Mouse (Mus musculus): ENCODE data around the gene Ctf2. TPM values are rescaled to one million over a fixed set of nuclear protein-coding genes. Genes with fewer than 3 reads are reported as not detected.
A peak's percentile ranks its signal among the peaks of the same experiment; 100 is the strongest.

Gene Ctf2
- polyA plus RNA-seq, 1 experiment from 2014 or later: not detected

GRCm38 (mm10) chr7:127761026-127761425 lies 29.1 kb upstream of the Ctf2 start:
- Histone ChIP-seq H3K36me3 (ENCODE audit: insufficient read depth) (peaks cover 83% of the 10 kb centered on the region), H3K4me3 (ENCODE audit: low read depth, low read length) (no peak overlapping the region), H3K4me2 (no peak overlapping the region), H3K27ac (ENCODE audit: low read depth) (no peak overlapping the region), H3K9me3 (ENCODE audit: low read depth, low read length) (no peaks in the 10 kb centered on the region), H3K27me3 (ENCODE audit: insufficient read depth, low read length) (no peaks in the 10 kb centered on the region), H3K9ac (no peak overlapping the region), H3K4me1 (ENCODE audit: insufficient read depth) (no peaks in the 10 kb centered on the region)
- 33% methylated on average over 7 of the region's 7 CpGs for WGBS
- peak; percentile 49; the same call in 1 of the 2 replicates for ATAC-seq (ENCODE audit: insufficient read depth)
- peak; percentile 90 for DNase-seq
- TF ChIP-seq CTCF (IDR thresholded peaks at IDR 0.05; ENCODE audit: low read depth): peak; percentile 94

GRCm38 (mm10) chr7:127760478-127760877 lies 28.5 kb upstream of the Ctf2 start:
- 83% methylated on average over 3 of the region's 3 CpGs for WGBS
- TF ChIP-seq CTCF (IDR thresholded peaks at IDR 0.05; ENCODE audit: low read depth): no peak
- Histone ChIP-seq H3K36me3 (ENCODE audit: insufficient read depth) (peaks cover 83% of the 10 kb centered on the region), H3K9ac (no peak overlapping the region), H3K9me3 (ENCODE audit: low read depth, low read length) (no peaks in the 10 kb centered on the region), H3K4me2 (no peak overlapping the region), H3K4me3 (ENCODE audit: low read depth, low read length) (no peak overlapping the region), H3K27ac (ENCODE audit: low read depth) (no peak overlapping the region), H3K27me3 (ENCODE audit: insufficient read depth, low read length) (no peaks in the 10 kb centered on the region), H3K4me1 (ENCODE audit: insufficient read depth) (no peaks in the 10 kb centered on the region)
- ATAC-seq (ENCODE audit: insufficient read depth): no peak
- DNase-seq: no peak

GRCm38 (mm10) chr7:127759716-127760115 lies 27.8 kb upstream of the Ctf2 start:
- H3K9ac ChIP-seq: no peak overlapping the region
- no peak overlapping the region for H3K27ac ChIP-seq (ENCODE audit: low read depth)
- no peak overlapping the region for H3K4me3 ChIP-seq (ENCODE audit: low read depth, low read length)
- H3K36me3 ChIP-seq (ENCODE audit: insufficient read depth): peaks cover 83% of the 10 kb centered on the region
- no peaks in the 10 kb centered on the region for H3K27me3 ChIP-seq (ENCODE audit: insufficient read depth, low read length)
- no peak overlapping the region for H3K4me2 ChIP-seq
- ATAC-seq (ENCODE audit: insufficient read depth) (no peak), DNase-seq (no peak)
- TF ChIP-seq CTCF (IDR thresholded peaks at IDR 0.05; ENCODE audit: low read depth): no peak
- 39% methylated on average over 6 of the region's 6 CpGs for WGBS
- no peaks in the 10 kb centered on the region for H3K9me3 ChIP-seq (ENCODE audit: low read depth, low read length)
- no peaks in the 10 kb centered on the region for H3K4me1 ChIP-seq (ENCODE audit: insufficient read depth)

- Histone ChIP-seq H3K27me3 (ENCODE audit: insufficient read depth, low read length) (no peaks in the 10 kb centered on the region), H3K4me1 (ENCODE audit: insufficient read depth) (no peaks in the 10 kb centered on the region), H3K4me2 (no peak overlapping the region), H3K27ac (ENCODE audit: low read depth) (no peak overlapping the region), H3K9me3 (ENCODE audit: low read depth, low read length) (no peaks in the 10 kb centered on the region), H3K4me3 (ENCODE audit: low read depth, low read length) (no peak overlapping the region), H3K9ac (no peak overlapping the region), H3K36me3 (ENCODE audit: insufficient read depth) (peaks cover 100% of the 10 kb centered on the region)
- ATAC-seq (ENCODE audit: insufficient read depth): no peak
- WGBS: 82% methylated on average over 7 of the region's 7 CpGs
- no peak for TF ChIP-seq CTCF (IDR thresholded peaks at IDR 0.05; ENCODE audit: low read depth)
- no peak for DNase-seq
These were observed 21.8 kb upstream of the Ctf2 start for GRCm38 (mm10) chr7:127753741-127754140.

GRCm38 (mm10) chr7:127753158-127753557 lies 21.2 kb upstream of the Ctf2 start:
- no peak overlapping the region for H3K4me3 ChIP-seq (ENCODE audit: low read depth, low read length)

GRCm38 (mm10) chr7:127752069-127752468 lies 20.1 kb upstream of the Ctf2 start:
- Histone ChIP-seq H3K36me3 (ENCODE audit: insufficient read depth) (peaks cover 94% of the 10 kb centered on the region), H3K4me3 (ENCODE audit: low read depth, low read length) (no peak overlapping the region), H3K4me2 (no peak overlapping the region), H3K27ac (ENCODE audit: low read depth) (no peak overlapping the region), H3K4me1 (ENCODE audit: insufficient read depth) (peaks cover 4% of the 10 kb centered on the region; the same call in 1 of the 2 replicates), H3K9ac (no peak overlapping the region), H3K9me3 (ENCODE audit: low read depth, low read length) (no peaks in the 10 kb centered on the region), H3K27me3 (ENCODE audit: insufficient read depth, low read length) (no peaks in the 10 kb centered on the region)
- 91% methylated on average over 27 of the region's 27 CpGs for WGBS
- ATAC-seq (ENCODE audit: insufficient read depth) (no peak), DNase-seq (no peak)
- TF ChIP-seq CTCF (IDR thresholded peaks at IDR 0.05; ENCODE audit: low read depth): no peak

More at GRCm38 (mm10) chr7:127753158-127753557, 21.2 kb upstream of the Ctf2 start:
- TF ChIP-seq CTCF (IDR thresholded peaks at IDR 0.05; ENCODE audit: low read depth): no peak
- Histone ChIP-seq H3K4me2 (no peak overlapping the region), H3K36me3 (ENCODE audit: insufficient read depth) (peaks cover 100% of the 10 kb centered on the region), H3K9me3 (ENCODE audit: low read depth, low read length) (no peaks in the 10 kb centered on the region), H3K4me1 (ENCODE audit: insufficient read depth) (no peaks in the 10 kb centered on the region), H3K27ac (ENCODE audit: low read depth) (no peak overlapping the region), H3K27me3 (ENCODE audit: insufficient read depth, low read length) (no peaks in the 10 kb centered on the region), H3K9ac (no peak overlapping the region)
- ATAC-seq (ENCODE audit: insufficient read depth): no peak
- DNase-seq: no peak
- 62% methylated on average over 5 of the region's 5 CpGs for WGBS

- ATAC-seq (ENCODE audit: insufficient read depth) (no peak), DNase-seq (no peak)
- TF ChIP-seq CTCF (IDR thresholded peaks at IDR 0.05; ENCODE audit: low read depth): no peak
- H3K4me1 ChIP-seq (ENCODE audit: insufficient read depth): peaks cover 4% of the 10 kb centered on the region; the same call in 1 of the 2 replicates
- H3K27ac ChIP-seq (ENCODE audit: low read depth): no peak overlapping the region
- WGBS: 88% methylated on average over 5 of the region's 5 CpGs
- H3K9ac ChIP-seq: no peak overlapping the region
- H3K36me3 ChIP-seq (ENCODE audit: insufficient read depth): peaks cover 89% of the 10 kb centered on the region
- no peaks in the 10 kb centered on the region for H3K27me3 ChIP-seq (ENCODE audit: insufficient read depth, low read length)
- no peak overlapping the region for H3K4me3 ChIP-seq (ENCODE audit: low read depth, low read length)
- no peak overlapping the region for H3K4me2 ChIP-seq
- no peaks in the 10 kb centered on the region for H3K9me3 ChIP-seq (ENCODE audit: low read depth, low read length)
These were observed 19.7 kb upstream of the Ctf2 start for GRCm38 (mm10) chr7:127751619-127752018.
